Mouse (Mus musculus) liver, adult 2 months (tissue): ENCODE measurements around the gene Tango2.

Source experiments
- CTCF ChIP-seq: fragments of 200-500 bp; IDR thresholded peaks from 2 replicates; pipeline ENCODE4 v1.5.1; 2011; ENCODE audit warnings: low read depth, low read length, control low read depth
- POLR2A ChIP-seq: fragments of 200-500 bp; IDR thresholded peaks from 2 replicates; pipeline ENCODE4 v1.6.1; 2011; ENCODE audit warnings: low read length, control low read depth; ENCODE audit not compliant: insufficient read depth; ENCODE audit errors: extremely low read depth

DNA sequence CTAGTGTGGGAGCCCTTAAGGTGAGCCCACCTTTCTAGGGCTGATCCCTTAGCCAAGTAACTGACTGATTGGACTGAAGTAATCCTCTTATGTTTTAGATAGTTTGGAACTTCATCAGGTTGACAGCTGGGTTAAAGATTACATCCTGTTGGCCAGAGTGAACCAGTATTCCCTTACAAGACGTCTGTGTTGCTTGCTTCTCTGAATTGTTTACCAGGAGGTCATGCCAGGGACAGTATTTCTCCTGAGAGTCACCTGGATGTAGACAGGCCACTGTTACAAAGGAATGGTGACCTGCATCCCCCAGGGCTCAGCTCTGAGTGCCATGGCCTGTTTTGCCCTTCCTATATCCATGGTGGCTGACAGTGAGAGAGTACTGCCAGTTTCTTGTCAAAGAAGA is 30.6 kb upstream of the Tango2 start:
- no peak for TF ChIP-seq CTCF
- no peak for TF ChIP-seq POLR2A
